Mouse (Mus musculus): ENCODE measurements at regions not wholly inside any gene's neighbourhood (a gene's known extent, or its start where the extent isn't known, plus 50 kb on each side); places are given as distances from the start of the nearest gene placed in this dataset.

GRCm38 (mm10) chr12:26936696-26937458, 405.5 kb downstream of the Sox11 start:
- TF ChIP-seq CTCF (IDR thresholded peaks at IDR 0.05; ENCODE audit: low read depth, low read length) = no peak
- no peak for TF ChIP-seq GATA1 (IDR thresholded peaks at IDR 0.05; ENCODE audit: borderline replicate concordance, low read length)
- no peak for TF ChIP-seq TAL1 (conservative IDR thresholded peaks at IDR 0.05; ENCODE audit: low read depth, low read length)
- no peak for TF ChIP-seq POLR2AphosphoS5 (IDR thresholded peaks at IDR 0.05; ENCODE audit: insufficient replicate concordance, low read depth, low read length)
- no peak for TF ChIP-seq GATA2 (IDR thresholded peaks at IDR 0.05; ENCODE audit: borderline replicate concordance, low read depth, low read length)
